In genomic region chr3:96170276-96170675, GRCm38 (mm10) we compare ENCODE assay signal across 13 mouse cellular contexts. TPM values are rescaled to one million over a fixed set of nuclear protein-coding genes. Genes with fewer than 3 reads are reported as not detected.
A peak's percentile ranks its signal among the peaks of the same experiment; 100 is the strongest.
DNase-seq lines count a peak whose midpoint lies in the region; ATAC-seq and TF ChIP-seq lines count a peak whose summit lies in the region.
"Had no signal": no experiment of that assay in that cellular context is flagged by ENCODE, and none has a peak within 500 bp of the region (broad histone marks: within the 10 kb centered on the region; RNA-seq: fewer than 3 reads in every experiment).

No protein-coding gene starts in this region.

- H3K36me3 ChIP-seq in heart, adult 2 months (ENCODE audit: control insufficient read depth, insufficient read depth, low read length) = peaks cover 11% of the 10 kb centered on the region
- peaks cover 21% of the 10 kb centered on the region for H3K36me3 ChIP-seq in lung, embryonic 14.5 days (ENCODE audit: insufficient read depth)
- peaks cover 15% of the 10 kb centered on the region for H3K36me3 ChIP-seq in neural tube, embryonic 13.5 days

- H3K79me2 ChIP-seq in heart, adult 2 months (replicated peaks; ENCODE audit: control insufficient read depth, insufficient read depth, low read length) = no peaks in the 10 kb centered on the region; the same call in 1 of the 2 replicates

- no peak for DNase-seq in heart, adult 2 months
- DNase-seq in heart, postnatal 4 days = no peak
- DNase-seq in lung, embryonic 14.5 days = no peak
- DNase-seq in lung, adult 2 months = no peak
- no peak for DNase-seq in retina, embryonic 14.5 days (ENCODE audit: low spot score)
- DNase-seq in thymus, postnatal 10 days (ENCODE audit: low spot score in 2 of 2) = no peak
- DNase-seq: cerebellum, postnatal 25 days; thymus, adult 18-20 months had no signal

- intact Hi-C loops in heart, adult 2 months (cut with DNase I) = no loop called here

- WGBS in heart, adult 2 months = 82% methylated on average over 4 of the region's 4 CpGs
- 85% methylated on average over 4 of the region's 4 CpGs for WGBS in lung, embryonic 14.5 days
- 83% methylated on average over 4 of the region's 4 CpGs for WGBS in lung, adult 2 months
- WGBS in neural tube, embryonic 13.5 days = 91% methylated on average over 4 of the region's 4 CpGs

- H3K9me3 ChIP-seq in lung, embryonic 14.5 days (ENCODE audit: low read depth, low read length) = no peaks in the 10 kb centered on the region
- no peaks in the 10 kb centered on the region for H3K9me3 ChIP-seq in neural tube, embryonic 13.5 days

- TF ChIP-seq CTCF in heart, adult 2 months (IDR thresholded peaks at IDR 0.05) = no peak
- no peak for TF ChIP-seq CTCF in lung, embryonic 14.5 days (IDR thresholded peaks at IDR 0.05; ENCODE audit: low read depth)
- TF ChIP-seq CTCF in lung, adult 2 months (IDR thresholded peaks at IDR 0.05; ENCODE audit: insufficient read depth, low read length) = no peak

- no peak for ATAC-seq in lung, embryonic 14.5 days (ENCODE audit: insufficient read depth)
- no peak for ATAC-seq in neural tube, embryonic 13.5 days (ENCODE audit: low read depth)

- H3K9ac ChIP-seq in heart, adult 2 months (ENCODE audit: low read depth, low read length) = no peak overlapping the region
- no peak overlapping the region; the same call in 1 of the 2 replicates for H3K9ac ChIP-seq in lung, embryonic 14.5 days
- no peak overlapping the region for H3K9ac ChIP-seq in neural tube, embryonic 13.5 days

- no peaks in the 10 kb centered on the region for H3K27me3 ChIP-seq in heart, adult 2 months (ENCODE audit: control insufficient read depth, insufficient read depth, low read length)
- no peaks in the 10 kb centered on the region for H3K27me3 ChIP-seq in lung, embryonic 14.5 days (ENCODE audit: insufficient read depth, low read length)
- H3K27me3 ChIP-seq in neural tube, embryonic 13.5 days = no peaks in the 10 kb centered on the region
- H3K27me3 ChIP-seq: CH12.LX had no signal

- H3K4me3 ChIP-seq in heart, adult 2 months = no peak overlapping the region
- no peak overlapping the region for H3K4me3 ChIP-seq in lung, embryonic 14.5 days (ENCODE audit: low read depth, low read length)
- H3K4me3 ChIP-seq in lung, adult 2 months (replicated peaks; ENCODE audit: extremely low read depth, low read depth, low read length) = no peak overlapping the region
- H3K4me3 ChIP-seq in brown adipose tissue, adult 24 weeks (ENCODE audit: insufficient read depth, low read depth, low read length) = peak overlapping the region; percentile 77; the same call in 1 of the 2 replicates
- H3K4me3 ChIP-seq in neural tube, embryonic 13.5 days = no peak overlapping the region

- peak overlapping the region; percentile 96 for H3K27ac ChIP-seq in heart, adult 2 months
- no peak overlapping the region for H3K27ac ChIP-seq in lung, embryonic 14.5 days (ENCODE audit: low read depth)
- H3K27ac ChIP-seq in brown adipose tissue, adult 24 weeks (replicated peaks; ENCODE audit: low read depth, low read length) = peak overlapping the region; percentile 96
- peak overlapping the region; percentile 42 for H3K27ac ChIP-seq in neural tube, embryonic 13.5 days (replicated peaks)

- no peak for TF ChIP-seq POLR2A in heart, adult 2 months (IDR thresholded peaks at IDR 0.05; ENCODE audit: insufficient read depth, low read depth, low read length)
- TF ChIP-seq POLR2A in lung, adult 2 months (IDR thresholded peaks at IDR 0.05; ENCODE audit: borderline replicate concordance, extremely low read depth, low read depth, low read length) = no peak

- H3K4me2 ChIP-seq in lung, embryonic 14.5 days = peak overlapping the region; percentile 3; the same call in 1 of the 2 replicates
- H3K4me2 ChIP-seq in neural tube, embryonic 13.5 days = no peak overlapping the region

- H3K4me1 ChIP-seq in heart, adult 2 months (ENCODE audit: control insufficient read depth, insufficient read depth, low read length) = peaks cover 9% of the 10 kb centered on the region
- peaks cover 12% of the 10 kb centered on the region for H3K4me1 ChIP-seq in lung, embryonic 14.5 days (ENCODE audit: insufficient read depth)
- peaks cover 10% of the 10 kb centered on the region for H3K4me1 ChIP-seq in lung, adult 2 months (ENCODE audit: control insufficient read depth, insufficient read depth, low read length)
- peaks cover 18% of the 10 kb centered on the region for H3K4me1 ChIP-seq in brown adipose tissue, adult 24 weeks (ENCODE audit: control insufficient read depth, insufficient read depth, insufficient read length, low read length)
- H3K4me1 ChIP-seq in neural tube, embryonic 13.5 days (replicated peaks) = peaks cover 40% of the 10 kb centered on the region

- no peak for TF ChIP-seq EP300 in heart, adult 2 months (IDR thresholded peaks at IDR 0.05; ENCODE audit: insufficient read depth, low read depth, low read length)

RNA-seq across cellular contexts. Expression of gene Sf3b4, which starts 1.9 kb away (rescaled TPM):
- total RNA-seq in heart, adult 2 months (2021) = 10 to 100 TPM; 15.7 to 16.5 TPM
- 19.2 and 23.0 TPM in 2 replicates for polyA plus RNA-seq in heart, adult 2 months (2012; rRNA removed)
- 10 to 100 TPM; 34.1 to 36.8 TPM for total RNA-seq in heart, postnatal 4 days (2021)
- 196 and 210 TPM in 2 replicates for polyA plus RNA-seq in lung, embryonic 14.5 days (2014; fragmentation: Nextera tagmentation; extraction: Ambion mirVana)
- polyA plus RNA-seq in lung, adult 2 months (2012; rRNA removed) = 66.2 and 71.6 TPM in 2 replicates
- 11.4 and 13.6 TPM in 2 replicates for polyA plus RNA-seq in brown adipose tissue, adult 24 weeks (2012; ENCODE audit: insufficient read depth, insufficient read length, missing spikeins)
- polyA plus RNA-seq in neural tube, embryonic 13.5 days (2015; fragmentation: Nextera tagmentation; extraction: Ambion mirVana) = 135 and 145 TPM in 2 replicates

RNA-seq across cellular contexts. Expression of gene Mtmr11, which starts 8.5 kb away (rescaled TPM):
- 1 to 10 TPM; 2.1 to 3.5 TPM for total RNA-seq in heart, adult 2 months (2021)
- polyA plus RNA-seq in heart, adult 2 months (2012; rRNA removed) = 5.5 and 11.7 TPM in 2 replicates
- 1 to 10 TPM; 4.2 to 4.6 TPM for total RNA-seq in heart, postnatal 4 days (2021)
- polyA plus RNA-seq in lung, embryonic 14.5 days (2014; fragmentation: Nextera tagmentation; extraction: Ambion mirVana) = 13.0 and 16.6 TPM in 2 replicates
- 8.0 and 10.5 TPM in 2 replicates for polyA plus RNA-seq in lung, adult 2 months (2012; rRNA removed)
- polyA plus RNA-seq in brown adipose tissue, adult 24 weeks (2012; ENCODE audit: insufficient read depth, insufficient read length, missing spikeins) = 2.8 and 2.9 TPM in 2 replicates
- 10.5 and 14.1 TPM in 2 replicates for polyA plus RNA-seq in neural tube, embryonic 13.5 days (2015; fragmentation: Nextera tagmentation; extraction: Ambion mirVana)
- total RNA-seq: hematopoietic stem cell, adult 5-6 weeks had no signal

RNA-seq across cellular contexts. Expression of gene Sv2a, which starts 10.7 kb away (rescaled TPM):
- total RNA-seq in heart, adult 2 months (2021) = 1 to 10 TPM; 3.4 to 5.4 TPM
- 4.5 and 5.7 TPM in 2 replicates for polyA plus RNA-seq in heart, adult 2 months (2012; rRNA removed)
- total RNA-seq in heart, postnatal 4 days (2021) = 10 to 100 TPM; 19.3 to 20.6 TPM
- 3.6 and 5.8 TPM in 2 replicates for polyA plus RNA-seq in lung, embryonic 14.5 days (2014; fragmentation: Nextera tagmentation; extraction: Ambion mirVana)
- polyA plus RNA-seq in lung, adult 2 months (2012; rRNA removed) = 1.5 and 1.6 TPM in 2 replicates
- not detected in 2 replicates for polyA plus RNA-seq in brown adipose tissue, adult 24 weeks (2012; ENCODE audit: insufficient read depth, insufficient read length, missing spikeins)
- 72.2 and 78.5 TPM in 2 replicates for polyA plus RNA-seq in neural tube, embryonic 13.5 days (2015; fragmentation: Nextera tagmentation; extraction: Ambion mirVana)
- total RNA-seq: monocyte, adult 5-6 weeks had no signal

RNA-seq across cellular contexts. Expression of gene Bola1, which starts 49.2 kb away (rescaled TPM):
- total RNA-seq in heart, adult 2 months (2021) = 10 to 100 TPM; 22.6 to 28.7 TPM
- 22.3 and 36.0 TPM in 2 replicates for polyA plus RNA-seq in heart, adult 2 months (2012; rRNA removed)
- total RNA-seq in heart, postnatal 4 days (2021) = 10 to 100 TPM; 18.8 to 20.9 TPM
- 57.6 and 68.0 TPM in 2 replicates for polyA plus RNA-seq in lung, embryonic 14.5 days (2014; fragmentation: Nextera tagmentation; extraction: Ambion mirVana)
- 61.3 and 70.4 TPM in 2 replicates for polyA plus RNA-seq in lung, adult 2 months (2012; rRNA removed)
- 36.7 and 42.5 TPM in 2 replicates for polyA plus RNA-seq in brown adipose tissue, adult 24 weeks (2012; ENCODE audit: insufficient read depth, insufficient read length, missing spikeins)
- polyA plus RNA-seq in neural tube, embryonic 13.5 days (2015; fragmentation: Nextera tagmentation; extraction: Ambion mirVana) = 54.1 and 63.0 TPM in 2 replicates

RNA-seq across cellular contexts. Expression of gene Hist2h2ab, which starts 49.4 kb away (rescaled TPM):
- total RNA-seq in heart, adult 2 months (2021) = 1 to 10 TPM; 1.9 to 2.0 TPM
- polyA plus RNA-seq in heart, adult 2 months (2012; rRNA removed) = 0.35 TPM in 1 of 2 replicates, not detected in the other
- 10 to 100 TPM; 25.5 to 29.9 TPM for total RNA-seq in heart, postnatal 4 days (2021)
- polyA plus RNA-seq in lung, embryonic 14.5 days (2014; fragmentation: Nextera tagmentation; extraction: Ambion mirVana) = not detected in 2 replicates
- polyA plus RNA-seq in lung, adult 2 months (2012; rRNA removed) = 1.2 and 2.7 TPM in 2 replicates
- not detected in 2 replicates for polyA plus RNA-seq in brown adipose tissue, adult 24 weeks (2012; ENCODE audit: insufficient read depth, insufficient read length, missing spikeins)
- 0.52 TPM in 1 of 2 replicates, not detected in the other for polyA plus RNA-seq in neural tube, embryonic 13.5 days (2015; fragmentation: Nextera tagmentation; extraction: Ambion mirVana)

Comparison
In these comparisons a context has a peak if more than half of its experiments do, and no peak if none do; other contexts are left out.
1. RNA of gene Sv2a, which starts 10.7 kb away (polyA plus RNA-seq): 72.2 to 78.5 TPM in neural tube, embryonic 13.5 days; 4.5 to 5.7 TPM in heart, adult 2 months, 3.6 to 5.8 TPM in lung, embryonic 14.5 days, 1.5 to 1.6 TPM in lung, adult 2 months and not detected in brown adipose tissue, adult 24 weeks; every median in the first group is over 10 times any median in the second.